In the genomic region with DNA sequence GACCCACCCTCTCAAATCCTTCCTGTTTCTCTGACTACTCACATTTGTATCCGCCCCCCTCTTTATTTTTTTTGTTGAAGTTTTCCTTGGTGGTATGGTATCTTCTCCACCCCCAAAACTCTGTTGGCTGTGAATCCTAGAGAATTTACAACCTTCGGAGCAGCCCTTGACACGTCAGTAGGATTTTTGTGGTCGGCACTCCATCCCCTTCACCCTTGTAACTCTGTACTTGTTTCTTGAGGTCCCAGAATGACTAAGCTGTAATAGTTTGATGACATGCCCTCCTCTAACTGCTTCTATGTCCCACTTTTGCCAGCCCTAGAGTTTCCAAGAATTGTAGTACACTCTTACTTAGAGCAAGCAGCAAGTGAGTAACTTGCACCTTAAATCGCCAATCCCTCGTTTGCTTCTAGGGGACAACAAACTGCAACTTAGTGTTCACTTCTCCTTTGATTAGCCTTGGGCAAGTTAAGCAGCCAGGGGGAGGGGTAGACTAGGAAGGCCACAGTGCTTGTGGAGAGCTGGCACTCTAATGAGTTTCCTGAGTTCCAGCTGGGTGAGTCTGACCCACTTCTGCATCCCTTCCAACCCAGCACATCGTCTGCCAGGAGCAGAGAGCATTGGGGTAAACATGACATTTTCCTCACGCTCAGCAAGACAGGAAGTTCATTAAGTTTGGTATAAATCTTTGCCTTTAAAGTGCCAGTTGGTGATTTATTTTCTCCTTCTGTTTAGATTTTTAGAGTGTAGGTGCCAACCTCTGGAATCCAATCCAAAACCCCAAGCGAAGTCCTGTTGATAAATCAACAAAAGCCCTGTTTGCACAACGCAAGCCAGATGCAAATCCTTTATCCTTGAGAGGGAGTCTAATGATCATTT, we compare ENCODE assay signal across 8 mouse cellular contexts.
A peak's percentile ranks its signal among the peaks of the same experiment; 100 is the strongest.
DNase-seq lines count a peak whose midpoint lies in the region; ATAC-seq lines count a peak whose summit lies in the region.

No protein-coding gene starts in this region.

- peak; percentile 56 to 64; a peak in 3 of 4 replicates for ATAC-seq in hematopoietic stem cell, adult 5-6 weeks (replicated peaks in 1 of 2; ENCODE audit: insufficient read depth in 1 of 2, low FRiP score in 2 of 2, low TSS enrichment in 1 of 2, low read depth in 1 of 2, poor library complexity in 2 of 2, severe bottlenecking in 2 of 2)

- intact Hi-C loops in left cerebral cortex, postnatal 14 days (cut with DNase I), result no loop called here

- DNase-seq in adrenal gland, adult 2 months, result peak; percentile 20
- DNase-seq in adrenal gland, adult 8-10 months, result no peak
- DNase-seq in adipocyte (ENCODE audit: low spot score), result peak; percentile 94
- DNase-seq in left cerebral cortex, postnatal 14 days (ENCODE audit: low spot score in 2 of 2), result peak; percentile 7 to 38
- peak; percentile 4 for DNase-seq in right cerebral cortex, postnatal 14 days
- no peak for DNase-seq in liver
- DNase-seq in spleen, postnatal 10 days (ENCODE audit: low spot score in 2 of 2), result no peak

Comparison
In these comparisons a context has a peak if more than half of its experiments do, and no peak if none do; other contexts are left out.
1. DNase-seq: peak in adrenal gland, adult 2 months (single experiment), adipocyte (single experiment), left cerebral cortex, postnatal 14 days (2 of 2) and right cerebral cortex, postnatal 14 days (single experiment); none in adrenal gland, adult 8-10 months (single experiment), liver (single experiment) and spleen, postnatal 10 days (0 of 2).